Mouse (Mus musculus): ENCODE measurements around the gene Gm21887. TPM values are rescaled to one million over a fixed set of nuclear protein-coding genes. Genes with fewer than 3 reads are reported as not detected.
"Not testable (repeated sequence)": the region's sequence is repeated elsewhere in the genome, so short reads cannot be mapped to it uniquely, and the experiment has no call there.

Gene Gm21887
- polyA plus RNA-seq, 1 experiment from 2014 or later, result 90.6 TPM

- not testable (repeated sequence) for H3K9me3 ChIP-seq (ENCODE audit: control insufficient read depth, low read length); H3K4me1 ChIP-seq (replicated peaks; ENCODE audit: control insufficient read depth, insufficient read depth); H3K4me2 ChIP-seq (replicated peaks; ENCODE audit: low read depth); H3K9ac ChIP-seq (ENCODE audit: low read length); H3K36me3 ChIP-seq (ENCODE audit: control insufficient read depth, insufficient read depth, low read length); H3K27me3 ChIP-seq (ENCODE audit: control insufficient read depth, insufficient read depth, low read length); ATAC-seq (ENCODE audit: low FRiP score, low TSS enrichment); H3K4me3 ChIP-seq (ENCODE audit: low read depth, low read length); H3K27ac ChIP-seq (replicated peaks)
- WGBS, result 45% methylated on average over 6 of the region's 6 CpGs
- peak; percentile 32 for DNase-seq (ENCODE audit: low spot score)
These were observed 34.5 kb upstream of the Gm21887 start for GRCm38 (mm10) chrX:169974974-169975373.

DNA sequence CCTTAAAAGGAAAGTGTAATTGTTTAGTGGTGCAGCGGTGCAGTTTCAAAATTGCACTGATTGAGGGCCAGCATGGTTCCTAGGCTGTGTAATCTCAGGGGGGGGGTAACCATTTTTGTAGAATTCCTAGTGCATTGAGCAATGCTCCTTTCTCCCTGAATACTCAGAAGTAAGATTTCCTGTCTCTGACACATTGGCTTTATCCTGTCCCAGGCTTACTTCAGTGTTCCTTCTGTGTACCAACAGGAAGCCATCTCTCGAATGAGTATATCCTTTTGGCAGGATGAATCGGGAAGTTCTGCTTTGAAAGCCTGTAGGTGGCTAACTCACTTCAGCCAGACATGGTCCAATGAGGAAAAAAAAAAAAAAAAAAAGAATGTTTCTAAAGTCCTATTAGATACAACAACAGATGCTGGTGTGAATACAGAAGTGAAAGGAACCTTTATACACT, 33.8 kb upstream of the Gm21887 start:
- H3K9ac ChIP-seq (ENCODE audit: low read length); H3K4me2 ChIP-seq (replicated peaks; ENCODE audit: low read depth); H3K9me3 ChIP-seq (ENCODE audit: control insufficient read depth, low read length); H3K36me3 ChIP-seq (ENCODE audit: control insufficient read depth, insufficient read depth, low read length); H3K4me3 ChIP-seq (ENCODE audit: low read depth, low read length); H3K4me1 ChIP-seq (replicated peaks; ENCODE audit: control insufficient read depth, insufficient read depth); H3K27me3 ChIP-seq (ENCODE audit: control insufficient read depth, insufficient read depth, low read length): not testable (repeated sequence)
- peak overlapping the region; percentile 26; the same call in 1 of the 2 replicates for H3K27ac ChIP-seq (replicated peaks)
- WGBS, result 59% methylated on average over 3 of the region's 3 CpGs
- DNase-seq (ENCODE audit: low spot score) (peak; percentile 14), ATAC-seq (ENCODE audit: low FRiP score, low TSS enrichment) (0 out of 2 replicates have a peak, but pooled peaks have one; percentile 32)

- DNase-seq (ENCODE audit: low spot score); H3K4me3 ChIP-seq (ENCODE audit: low read depth, low read length); ATAC-seq (ENCODE audit: low FRiP score, low TSS enrichment); H3K4me1 ChIP-seq (replicated peaks; ENCODE audit: control insufficient read depth, insufficient read depth); H3K9ac ChIP-seq (ENCODE audit: low read length); H3K9me3 ChIP-seq (ENCODE audit: control insufficient read depth, low read length); H3K36me3 ChIP-seq (ENCODE audit: control insufficient read depth, insufficient read depth, low read length); H3K4me2 ChIP-seq (replicated peaks; ENCODE audit: low read depth); H3K27ac ChIP-seq (replicated peaks); H3K27me3 ChIP-seq (ENCODE audit: control insufficient read depth, insufficient read depth, low read length): not testable (repeated sequence)
- 66% methylated on average over 5 of the region's 5 CpGs for WGBS
These were observed 33.1 kb upstream of the Gm21887 start for GRCm38 (mm10) chrX:169976340-169976739.

DNA sequence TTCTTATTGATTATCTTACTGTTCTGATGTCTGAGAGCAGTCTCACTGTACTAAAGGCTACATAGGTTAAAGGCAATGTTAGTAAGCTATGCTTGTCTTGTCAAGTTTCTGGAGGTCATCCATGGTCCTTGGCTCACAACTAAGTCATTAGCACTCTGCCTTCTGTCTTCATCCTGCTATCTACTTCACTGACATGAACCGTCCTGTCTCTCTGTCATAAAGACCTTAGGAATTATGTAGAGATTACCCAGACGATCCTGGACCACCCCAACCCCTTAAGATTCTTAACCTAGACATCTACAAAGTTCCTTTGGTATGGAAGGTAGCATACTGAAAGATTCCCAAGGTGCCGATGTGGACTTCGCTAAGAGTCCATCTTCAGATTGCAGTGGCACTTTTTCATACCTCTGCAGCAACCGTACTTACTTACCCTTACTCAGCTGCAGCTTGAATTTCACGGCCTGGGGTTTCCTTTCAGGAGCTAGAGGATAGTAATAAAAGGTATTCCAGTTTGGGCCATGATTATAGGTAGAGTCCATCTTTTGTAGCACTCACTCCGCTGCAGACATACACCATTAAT, 31.5 kb upstream of the Gm21887 start:
- H3K4me1 ChIP-seq (replicated peaks; ENCODE audit: control insufficient read depth, insufficient read depth); H3K27me3 ChIP-seq (ENCODE audit: control insufficient read depth, insufficient read depth, low read length); H3K36me3 ChIP-seq (ENCODE audit: control insufficient read depth, insufficient read depth, low read length); H3K27ac ChIP-seq (replicated peaks); H3K9me3 ChIP-seq (ENCODE audit: control insufficient read depth, low read length); H3K4me3 ChIP-seq (ENCODE audit: low read depth, low read length); ATAC-seq (ENCODE audit: low FRiP score, low TSS enrichment); H3K4me2 ChIP-seq (replicated peaks; ENCODE audit: low read depth): not testable (repeated sequence)
- peak; percentile 14 for DNase-seq (ENCODE audit: low spot score)
- H3K9ac ChIP-seq (ENCODE audit: low read length), result 0 out of 2 replicates have a peak overlapping the region, but pooled peaks have one; percentile 0
- WGBS, result 85% methylated on average over 7 of the region's 7 CpGs

- DNase-seq (ENCODE audit: low spot score), result peak; percentile 76
- H3K4me2 ChIP-seq (replicated peaks; ENCODE audit: low read depth); H3K27ac ChIP-seq (replicated peaks); ATAC-seq (ENCODE audit: low FRiP score, low TSS enrichment); H3K9me3 ChIP-seq (ENCODE audit: control insufficient read depth, low read length); H3K36me3 ChIP-seq (ENCODE audit: control insufficient read depth, insufficient read depth, low read length); H3K27me3 ChIP-seq (ENCODE audit: control insufficient read depth, insufficient read depth, low read length); H3K4me1 ChIP-seq (replicated peaks; ENCODE audit: control insufficient read depth, insufficient read depth): not testable (repeated sequence)
- WGBS, result 56% methylated on average over 29 of the region's 29 CpGs
- Histone ChIP-seq H3K4me3 (ENCODE audit: low read depth, low read length) (0 out of 2 replicates have a peak overlapping the region, but pooled peaks have one; percentile 12), H3K9ac (ENCODE audit: low read length) (0 out of 2 replicates have a peak overlapping the region, but pooled peaks have one; percentile 0)
These were observed 30.8 kb upstream of the Gm21887 start for GRCm38 (mm10) chrX:169978436-169979381.

DNA sequence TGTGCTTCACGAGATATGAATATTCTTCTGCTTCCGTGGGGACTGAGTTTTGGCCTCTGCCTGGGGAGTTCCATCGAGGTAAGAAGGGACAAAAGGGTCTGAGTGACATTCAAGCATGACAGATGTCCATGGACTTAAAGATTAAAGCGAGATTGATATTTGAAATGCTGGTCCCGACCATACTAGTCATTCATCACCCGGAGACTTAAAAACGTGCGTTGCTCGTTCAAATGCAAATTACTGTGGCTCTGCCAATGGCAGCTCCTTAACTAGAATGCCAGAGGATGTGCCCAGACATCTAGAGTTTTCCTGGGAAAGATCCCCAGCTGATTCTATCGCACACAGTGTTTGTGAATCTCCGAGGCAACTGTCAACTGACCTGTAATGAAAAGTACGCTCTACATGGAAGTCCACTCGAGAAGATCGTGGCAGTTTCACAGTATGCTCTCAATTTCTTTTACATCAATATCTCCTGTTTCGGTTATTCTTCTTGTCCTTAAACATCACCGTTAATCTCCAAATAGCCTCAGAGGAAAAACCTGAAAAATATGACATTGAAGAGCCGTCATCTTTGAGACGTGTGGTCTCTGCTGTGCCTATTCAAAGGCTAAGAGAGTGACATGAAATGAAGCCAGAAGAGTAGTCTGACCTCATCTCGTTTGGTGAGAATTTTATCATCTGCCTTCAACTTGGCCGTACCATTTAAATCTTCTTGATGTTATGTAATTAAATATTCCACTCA, 29.8 kb upstream of the Gm21887 start:
- not testable (repeated sequence) for H3K4me1 ChIP-seq (replicated peaks; ENCODE audit: control insufficient read depth, insufficient read depth); H3K9me3 ChIP-seq (ENCODE audit: control insufficient read depth, low read length); H3K27ac ChIP-seq (replicated peaks); H3K36me3 ChIP-seq (ENCODE audit: control insufficient read depth, insufficient read depth, low read length); H3K4me3 ChIP-seq (ENCODE audit: low read depth, low read length); ATAC-seq (ENCODE audit: low FRiP score, low TSS enrichment); H3K9ac ChIP-seq (ENCODE audit: low read length); H3K27me3 ChIP-seq (ENCODE audit: control insufficient read depth, insufficient read depth, low read length)
- DNase-seq (ENCODE audit: low spot score), result peak; percentile 22
- WGBS, result 66% methylated on average over 20 of the region's 20 CpGs
- H3K4me2 ChIP-seq (replicated peaks; ENCODE audit: low read depth), result peak overlapping the region; percentile 9; the same call in 1 of the 2 replicates

- H3K27ac ChIP-seq (replicated peaks); ATAC-seq (ENCODE audit: low FRiP score, low TSS enrichment); H3K4me1 ChIP-seq (replicated peaks; ENCODE audit: control insufficient read depth, insufficient read depth); H3K36me3 ChIP-seq (ENCODE audit: control insufficient read depth, insufficient read depth, low read length); H3K4me3 ChIP-seq (ENCODE audit: low read depth, low read length); H3K9ac ChIP-seq (ENCODE audit: low read length); H3K4me2 ChIP-seq (replicated peaks; ENCODE audit: low read depth); DNase-seq (ENCODE audit: low spot score); H3K27me3 ChIP-seq (ENCODE audit: control insufficient read depth, insufficient read depth, low read length); H3K9me3 ChIP-seq (ENCODE audit: control insufficient read depth, low read length): not testable (repeated sequence)
- 41% methylated on average over 6 of the region's 6 CpGs for WGBS
These were observed 29.3 kb upstream of the Gm21887 start for GRCm38 (mm10) chrX:169980203-169980556.

Measured in stomach, postnatal 0 days (tissue).